Mouse (Mus musculus): ENCODE results near the gene Myocos. TPM values are rescaled to one million over a fixed set of nuclear protein-coding genes. Genes with fewer than 3 reads are reported as not detected.

The Myocos gene
- polyA plus RNA-seq, 1 experiment from 2014 or later, result not detected

DNA sequence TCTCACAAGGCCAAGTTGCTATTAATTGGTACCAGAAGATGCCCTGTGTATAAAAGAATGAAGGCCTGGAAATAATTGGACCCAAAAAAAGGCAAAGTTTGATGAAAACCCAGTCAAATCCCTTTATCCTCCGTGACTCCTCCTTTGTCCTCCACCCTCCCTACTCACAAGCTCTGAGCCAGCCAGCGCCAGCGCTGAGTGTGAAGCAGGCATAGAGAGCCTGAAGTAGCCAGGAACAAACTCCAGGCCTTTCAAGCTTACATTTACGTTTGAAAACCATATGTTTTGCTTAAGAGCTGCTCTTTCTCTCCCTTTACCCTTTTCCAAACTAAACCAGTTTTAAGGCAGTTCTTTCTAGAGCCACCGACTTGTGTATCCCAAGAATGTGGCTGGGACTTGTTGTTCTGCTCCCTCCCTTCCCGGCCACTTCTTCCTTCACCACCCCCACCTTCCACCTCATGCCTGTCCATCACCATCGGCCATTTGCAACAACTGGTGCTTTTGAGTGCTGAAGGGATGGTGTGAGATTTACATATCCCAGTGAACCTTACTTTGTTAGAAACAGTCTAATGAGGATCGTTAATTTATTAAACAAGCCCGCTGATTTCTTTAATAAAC, 48.3 kb downstream of the Myocos start:
- no peak overlapping the region for H3K4me3 ChIP-seq
- H3K27me3 ChIP-seq, result no peaks in the 10 kb centered on the region
- H3K4me1 ChIP-seq, result 0 out of 2 replicates have a peak, but pooled peaks cover 7% of the 10 kb centered on the region
- H3K36me3 ChIP-seq, result no peaks in the 10 kb centered on the region
- 34% methylated on average over 9 of the region's 9 CpGs for WGBS
- no peaks in the 10 kb centered on the region for H3K9me3 ChIP-seq
- H3K4me2 ChIP-seq (replicated peaks), result no peak overlapping the region
- no peak for ATAC-seq (replicated peaks)
- no peak overlapping the region for H3K27ac ChIP-seq (replicated peaks)
- H3K9ac ChIP-seq (replicated peaks), result no peak overlapping the region

DNA sequence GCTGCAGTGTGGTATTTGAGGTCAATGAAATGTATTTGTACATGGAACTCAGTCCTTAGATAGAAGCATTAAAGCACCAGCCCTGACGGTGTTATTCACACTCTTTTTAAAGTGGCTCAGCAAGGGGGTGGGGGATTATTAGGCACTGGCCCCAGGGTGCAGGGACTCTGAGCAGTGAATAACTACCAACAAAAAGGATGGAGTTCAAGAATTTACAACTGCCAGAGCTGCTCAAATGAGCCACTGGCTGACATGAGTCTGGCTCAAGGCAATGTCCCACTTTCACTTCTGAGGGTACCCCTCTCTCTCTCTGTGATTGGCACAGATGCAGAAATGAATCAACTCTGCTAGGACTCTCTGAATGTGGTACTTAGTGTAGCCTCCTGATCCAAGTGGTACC, 49.9 kb downstream of the Myocos start:
- peak; percentile 61 for ATAC-seq (replicated peaks)
- 0 out of 2 replicates have a peak, but pooled peaks cover 7% of the 10 kb centered on the region for H3K4me1 ChIP-seq
- no peaks in the 10 kb centered on the region for H3K9me3 ChIP-seq
- no peak overlapping the region for H3K9ac ChIP-seq (replicated peaks)
- no peaks in the 10 kb centered on the region for H3K36me3 ChIP-seq
- 7% methylated on average over 1 of the region's 1 CpGs for WGBS
- no peaks in the 10 kb centered on the region for H3K27me3 ChIP-seq
- H3K4me2 ChIP-seq (replicated peaks), result no peak overlapping the region
- H3K27ac ChIP-seq (replicated peaks), result no peak overlapping the region
- H3K4me3 ChIP-seq, result no peak overlapping the region

DNA sequence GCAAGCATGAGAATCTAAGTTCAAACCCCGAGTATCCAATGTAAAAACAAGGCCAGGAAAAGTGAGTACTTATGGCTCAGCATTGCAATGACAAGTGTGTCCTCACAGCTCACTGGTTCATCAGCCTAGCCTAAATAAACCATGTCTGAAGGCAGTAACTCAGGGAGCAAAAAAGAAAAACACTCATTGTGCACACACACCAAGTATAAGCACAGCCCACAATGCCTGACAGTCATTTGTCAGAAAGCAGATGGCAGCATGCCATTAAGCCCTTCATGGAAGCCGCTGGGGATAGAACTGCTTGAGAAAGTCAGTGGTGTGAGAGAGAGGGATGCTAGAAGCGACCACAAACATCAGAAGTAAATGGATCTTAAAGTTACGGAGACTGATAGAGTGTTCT, 56.7 kb downstream of the Myocos start:
- no peak overlapping the region for H3K27ac ChIP-seq (replicated peaks)
- no peak overlapping the region for H3K9ac ChIP-seq (replicated peaks)
- H3K4me2 ChIP-seq (replicated peaks), result no peak overlapping the region
- H3K9me3 ChIP-seq, result no peaks in the 10 kb centered on the region
- 67% methylated on average over 4 of the region's 4 CpGs for WGBS
- peak; percentile 55 for ATAC-seq (replicated peaks)
- no peaks in the 10 kb centered on the region for H3K4me1 ChIP-seq
- H3K27me3 ChIP-seq, result no peaks in the 10 kb centered on the region
- no peaks in the 10 kb centered on the region for H3K36me3 ChIP-seq
- no peak overlapping the region for H3K4me3 ChIP-seq

DNA sequence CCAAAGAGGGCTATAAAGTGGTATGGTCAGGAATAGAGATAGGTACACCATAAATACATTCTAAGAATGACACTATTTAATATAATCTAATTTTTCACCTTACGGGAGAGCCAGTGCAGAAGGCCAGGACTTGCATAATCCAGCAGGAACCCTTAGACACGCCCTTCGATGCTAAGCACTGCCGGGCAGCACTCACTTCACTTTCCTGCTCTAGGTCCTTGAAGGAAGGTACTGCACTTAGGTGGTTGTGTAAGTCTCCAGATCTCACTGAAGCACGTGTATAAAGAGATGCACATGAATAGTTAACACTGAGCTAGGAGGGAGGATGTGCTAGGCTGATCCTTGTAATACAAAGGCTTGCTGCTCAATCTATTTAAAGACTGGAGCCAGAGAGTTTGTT, 58.4 kb downstream of the Myocos start:
- 94% methylated on average over 5 of the region's 5 CpGs for WGBS
- no peaks in the 10 kb centered on the region for H3K9me3 ChIP-seq
- no peaks in the 10 kb centered on the region for H3K27me3 ChIP-seq
- H3K4me2 ChIP-seq (replicated peaks), result no peak overlapping the region
- no peak overlapping the region for H3K27ac ChIP-seq (replicated peaks)
- no peak overlapping the region for H3K4me3 ChIP-seq
- H3K4me1 ChIP-seq, result no peaks in the 10 kb centered on the region
- no peak for ATAC-seq (replicated peaks)
- H3K36me3 ChIP-seq, result no peaks in the 10 kb centered on the region; the same call in 1 of the 2 replicates
- H3K9ac ChIP-seq (replicated peaks), result no peak overlapping the region

DNA sequence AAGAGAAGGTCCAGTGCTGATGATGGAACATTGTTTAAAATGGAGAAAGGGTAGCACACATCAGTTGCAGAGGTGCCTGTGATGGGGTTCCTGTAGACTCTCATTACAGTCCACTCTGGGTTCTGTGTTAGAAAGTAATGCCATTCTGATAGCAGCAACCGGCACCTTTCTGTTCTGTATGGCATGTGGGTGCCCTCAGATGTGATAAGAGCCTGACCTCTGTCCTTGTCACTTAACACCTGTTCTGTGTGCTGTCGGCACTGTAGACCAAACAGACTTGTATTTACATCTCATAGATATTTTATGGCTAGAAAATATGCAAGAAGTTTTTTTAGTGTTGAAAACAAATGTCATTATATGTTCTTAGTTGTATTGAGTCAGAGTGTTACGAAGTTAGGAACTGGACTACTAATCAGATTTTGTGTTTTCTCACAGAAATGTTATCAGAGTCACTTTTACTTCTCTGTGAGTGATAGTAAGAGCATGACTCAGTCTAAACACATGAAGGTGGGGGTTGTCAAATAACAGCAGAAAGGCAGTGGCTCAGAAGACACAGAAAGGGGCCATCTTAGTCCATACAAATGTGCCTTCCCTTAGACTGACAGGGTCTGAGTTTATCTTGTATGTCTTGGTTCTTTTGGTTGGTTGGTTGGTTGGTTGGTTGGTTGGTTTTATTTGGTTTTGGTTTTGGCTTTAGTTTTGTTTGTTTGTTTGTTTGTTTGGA, 60.5 kb downstream of the Myocos start:
- H3K4me1 ChIP-seq, result no peaks in the 10 kb centered on the region
- ATAC-seq (replicated peaks), result no peak
- no peaks in the 10 kb centered on the region for H3K27me3 ChIP-seq
- H3K36me3 ChIP-seq, result peaks cover 7% of the 10 kb centered on the region; the same call in 1 of the 2 replicates
- H3K9ac ChIP-seq (replicated peaks), result no peak overlapping the region
- WGBS, result 94% methylated on average over 3 of the region's 3 CpGs
- no peaks in the 10 kb centered on the region for H3K9me3 ChIP-seq
- no peak overlapping the region for H3K27ac ChIP-seq (replicated peaks)
- H3K4me3 ChIP-seq, result no peak overlapping the region
- no peak overlapping the region for H3K4me2 ChIP-seq (replicated peaks)

Small RNAs within 50 kb of the gene (microRNA-seq; reads per million reads assigned to microRNA genes)
- not detected for gene Gm27616

Other genes with a start within 250 kb of the Myocos start
- 27.9 and 30.4 TPM in 2 replicates for gene Dnm3, start 180.2 kb downstream of the Myocos start, polyA plus RNA-seq (2015; fragmentation: Nextera tagmentation; extraction: Ambion mirVana)
- gene Mettl13, start 109.7 kb downstream of the Myocos start, polyA plus RNA-seq (2015; fragmentation: Nextera tagmentation; extraction: Ambion mirVana), result 22.2 and 24.7 TPM in 2 replicates
- gene Vamp4, start 87.7 kb downstream of the Myocos start, polyA plus RNA-seq (2015; fragmentation: Nextera tagmentation; extraction: Ambion mirVana), result 70.7 and 76.7 TPM in 2 replicates
- not detected in 2 replicates for gene Myoc, start 19.1 kb downstream of the Myocos start, polyA plus RNA-seq (2015; fragmentation: Nextera tagmentation; extraction: Ambion mirVana)
- gene Prrc2c, start 82.3 kb upstream of the Myocos start, polyA plus RNA-seq (2015; fragmentation: Nextera tagmentation; extraction: Ambion mirVana), result 135 and 141 TPM in 2 replicates
- gene Fmo4, start 155.8 kb upstream of the Myocos start, polyA plus RNA-seq (2015; fragmentation: Nextera tagmentation; extraction: Ambion mirVana), result 0.10 TPM in 1 of 2 replicates, not detected in the other
- gene Fmo1, start 208.4 kb upstream of the Myocos start, polyA plus RNA-seq (2015; fragmentation: Nextera tagmentation; extraction: Ambion mirVana), result 15.3 and 16.1 TPM in 2 replicates
- gene Fmo2, start 240.5 kb upstream of the Myocos start, polyA plus RNA-seq (2015; fragmentation: Nextera tagmentation; extraction: Ambion mirVana), result 0.14 TPM in 1 of 2 replicates, not detected in the other